Mouse (Mus musculus) midbrain, embryonic 12.5 days (tissue): Measurements from ENCODE around the gene Kat6b. TPM values are rescaled to one million over a fixed set of nuclear protein-coding genes. Genes with fewer than 3 reads are reported as not detected.

ENCODE experiments used
- ATAC-seq: fragments of 200-750 bp; cut with Nextera tagmentation; 2 replicates; pipeline ENCODE4 v1.8.0; 2017; ENCODE audit warnings: low read depth, moderate TSS enrichment, moderate library complexity; ENCODE audit not compliant: low FRiP score
- H3K27ac ChIP-seq: fragments of 300-500 bp; sonication (generic); replicated peaks from 2 replicates; pipeline ENCODE4 v1.5.1; 2016; ENCODE audit warnings: mild to moderate bottlenecking
- H3K27me3 ChIP-seq: fragments of 300-500 bp; sonication (generic); 2 replicates; pipeline ENCODE4 v1.6.1; 2016; ENCODE audit warnings: mild to moderate bottlenecking
- H3K36me3 ChIP-seq: fragments of 300-500 bp; sonication (generic); 2 replicates; pipeline ENCODE4 v1.6.1; 2016
- H3K4me1 ChIP-seq: fragments of 300-500 bp; sonication (generic); 2 replicates; pipeline ENCODE4 v1.6.1; 2016
- H3K4me2 ChIP-seq: fragments of 300-500 bp; sonication (generic); replicated peaks from 2 replicates; pipeline ENCODE4 v1.6.1; 2016; ENCODE audit warnings: mild to moderate bottlenecking, moderate library complexity
- H3K4me3 ChIP-seq: fragments of 300-500 bp; sonication (generic); 2 replicates; pipeline ENCODE4 v1.5.1; 2016; ENCODE audit warnings: mild to moderate bottlenecking
- H3K9ac ChIP-seq: fragments of 300-500 bp; sonication (generic); replicated peaks from 2 replicates; pipeline ENCODE4 v1.6.1; 2016; ENCODE audit warnings: mild to moderate bottlenecking, moderate library complexity
- H3K9me3 ChIP-seq: fragments of 300-500 bp; sonication (generic); 2 replicates; pipeline ENCODE4 v1.6.1; 2016; ENCODE audit warnings: mild to moderate bottlenecking
- WGBS: fragments of 180-500 bp; shearing (Covaris S2); methylation state at CpG from one replicate; pipeline ENCODE4 v1.1.7; 2016; 5-methylcytosine and 5-hydroxymethylcytosine counted together
- polyA plus RNA-seq: library from polyadenylated mRNA; unstranded; fragments of >200 nt; fragmentation: Nextera tagmentation; extraction: Ambion mirVana; gene quantifications from 2 replicates; pipeline ENCODE4 v1.2.1, GENCODE M21; 2016

The Kat6b gene
- polyA plus RNA-seq = 25.4 and 28.2 TPM in 2 replicates

DNA sequence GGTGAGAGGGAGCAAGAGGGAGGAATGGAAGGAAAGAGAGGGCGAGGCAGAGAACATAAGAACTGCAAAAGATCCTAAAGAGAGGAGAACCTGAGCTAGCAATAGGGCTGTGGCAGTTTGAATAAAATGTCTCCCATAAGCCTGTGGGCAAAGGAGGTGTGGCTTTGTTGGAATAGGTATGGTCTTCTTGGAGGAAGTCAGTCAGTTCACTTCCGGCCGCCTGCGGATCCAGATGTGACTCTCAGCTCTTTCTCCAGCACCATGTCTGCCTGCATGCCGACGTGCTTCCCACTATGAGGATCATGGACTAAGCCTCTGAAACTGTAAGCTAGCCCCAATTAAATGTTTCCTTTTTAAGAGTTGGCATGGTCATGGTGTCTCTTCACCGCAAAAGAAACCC is at the start of gene Kat6b:
Gene Kat6b, plus strand, starts transcription at position 204 of the 400 bp plus-strand sequence.
- Histone ChIP-seq H3K4me2 (no peak within 1 kb of the TSS), H3K27me3 (no peaks in the 10 kb centered on the region), H3K9ac (no peak within 1 kb of the TSS), H3K36me3 (no peaks in the 10 kb centered on the region), H3K27ac (no peak within 1 kb of the TSS), H3K9me3 (no peaks in the 10 kb centered on the region), H3K4me3 (no peak within 1 kb of the TSS), H3K4me1 (no peaks in the 10 kb centered on the region)
- no peak for ATAC-seq
- 91% methylated on average over 7 of the region's 7 CpGs for WGBS

DNA sequence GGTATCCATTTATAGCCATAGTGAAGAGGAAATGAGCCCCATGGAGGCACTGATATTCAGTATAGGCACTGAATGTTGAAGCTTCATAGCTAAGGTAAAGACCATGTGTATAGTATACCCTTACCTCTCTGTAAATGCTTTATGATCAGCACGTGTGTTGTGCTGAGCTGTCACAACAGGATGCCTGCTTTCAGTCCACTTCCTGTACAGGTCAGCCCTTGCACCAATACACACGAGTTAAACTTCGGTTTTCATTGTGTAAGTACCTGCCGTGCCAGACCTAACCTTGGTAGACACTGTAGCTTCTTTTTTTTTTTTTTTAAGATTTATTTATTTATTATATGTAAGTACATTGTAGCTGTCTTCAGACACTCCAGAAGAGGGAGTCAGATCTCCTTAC is 47.8 kb upstream of the Kat6b start:
- no peak for ATAC-seq

DNA sequence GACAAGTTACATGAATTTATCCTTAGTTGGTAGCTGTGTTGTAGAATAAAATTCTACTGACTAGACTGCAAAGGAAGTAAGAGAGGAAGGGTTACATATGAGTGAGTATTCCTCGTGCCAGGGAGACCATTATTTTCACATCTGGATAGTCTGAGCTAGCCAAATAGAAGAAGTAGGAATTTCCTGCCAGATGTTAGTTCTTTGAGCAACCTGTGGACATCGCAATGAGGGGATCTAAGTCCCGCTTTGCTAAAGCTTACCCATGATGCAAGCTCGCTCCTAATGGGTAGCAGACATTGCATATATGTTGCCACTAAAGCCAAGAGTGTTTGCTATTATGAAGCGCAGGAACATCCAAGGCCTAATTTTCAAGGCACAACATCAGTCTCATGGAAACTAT is 47.2 kb upstream of the Kat6b start:
- H3K4me1 ChIP-seq = peaks cover 3% of the 10 kb centered on the region; the same call in 1 of the 2 replicates
- no peak overlapping the region for H3K9ac ChIP-seq
- H3K9me3 ChIP-seq = no peaks in the 10 kb centered on the region
- H3K36me3 ChIP-seq = no peaks in the 10 kb centered on the region
- no peak for ATAC-seq
- no peaks in the 10 kb centered on the region for H3K27me3 ChIP-seq
- H3K27ac ChIP-seq = no peak overlapping the region
- no peak overlapping the region for H3K4me2 ChIP-seq
- WGBS = 78% methylated on average over 5 of the region's 5 CpGs
- H3K4me3 ChIP-seq = no peak overlapping the region

More for the DNA sequence above, 47.8 kb upstream of the Kat6b start:
- no peak overlapping the region for H3K27ac ChIP-seq
- WGBS = 87% methylated on average over 4 of the region's 4 CpGs
- no peak overlapping the region for H3K9ac ChIP-seq
- H3K9me3 ChIP-seq = no peaks in the 10 kb centered on the region
- H3K4me1 ChIP-seq = peaks cover 9% of the 10 kb centered on the region
- no peak overlapping the region for H3K4me2 ChIP-seq
- no peaks in the 10 kb centered on the region for H3K36me3 ChIP-seq
- H3K4me3 ChIP-seq = no peak overlapping the region
- no peaks in the 10 kb centered on the region for H3K27me3 ChIP-seq

DNA sequence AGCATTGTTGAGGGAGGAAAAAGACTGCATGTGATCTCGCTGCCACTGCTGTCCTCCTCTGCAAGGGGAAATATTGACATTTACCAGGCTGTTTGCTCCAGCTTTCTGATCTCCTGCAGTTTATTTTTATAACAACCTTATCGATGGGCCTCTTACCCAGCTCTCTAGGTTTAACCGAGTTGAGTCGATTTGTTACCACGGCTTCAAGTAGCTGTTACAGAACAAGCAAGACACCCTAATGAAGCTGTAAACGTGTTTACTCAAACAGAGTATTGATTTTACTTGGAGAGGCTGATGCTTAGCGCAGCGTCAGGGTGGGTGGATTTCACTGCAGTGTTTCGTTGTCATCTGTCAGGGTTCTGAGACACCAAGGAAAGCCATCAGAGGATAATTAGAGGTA is 46.5 kb upstream of the Kat6b start:
- peaks cover 4% of the 10 kb centered on the region; the same call in 1 of the 2 replicates for H3K4me1 ChIP-seq
- 73% methylated on average over 9 of the region's 9 CpGs for WGBS

DNA sequence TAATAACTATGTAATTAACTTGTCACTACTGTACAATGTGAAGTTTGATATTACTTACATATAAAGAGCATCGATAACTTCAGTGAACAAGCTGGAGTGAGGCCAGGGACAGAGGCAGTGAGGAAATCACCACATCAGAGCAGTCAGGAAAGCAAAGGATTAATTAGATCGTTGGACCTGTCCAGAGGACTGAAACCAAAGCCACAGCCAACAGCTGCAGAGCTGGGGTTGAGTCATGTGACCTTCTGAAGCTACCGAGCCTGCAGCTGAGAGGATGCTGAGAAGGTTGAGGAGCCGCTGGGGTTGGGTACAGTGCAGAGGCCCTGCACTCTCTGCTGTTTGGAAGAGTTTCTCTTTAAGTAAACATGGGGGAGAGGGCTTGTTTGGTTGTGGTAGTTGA is 41.4 kb upstream of the Kat6b start:
- Histone ChIP-seq H3K27ac (no peak overlapping the region), H3K9ac (no peak overlapping the region), H3K4me3 (no peak overlapping the region), H3K9me3 (no peaks in the 10 kb centered on the region), H3K36me3 (no peaks in the 10 kb centered on the region), H3K4me2 (no peak overlapping the region), H3K4me1 (0 out of 2 replicates have a peak, but pooled peaks cover 3% of the 10 kb centered on the region), H3K27me3 (no peaks in the 10 kb centered on the region)
- ATAC-seq = no peak
- WGBS = 50% methylated on average over 4 of the region's 4 CpGs

More for the DNA sequence above, 46.5 kb upstream of the Kat6b start:
- Histone ChIP-seq H3K4me2 (no peak overlapping the region), H3K27me3 (no peaks in the 10 kb centered on the region), H3K36me3 (no peaks in the 10 kb centered on the region), H3K9me3 (no peaks in the 10 kb centered on the region), H3K4me3 (no peak overlapping the region), H3K9ac (no peak overlapping the region), H3K27ac (no peak overlapping the region)
- ATAC-seq = no peak

DNA sequence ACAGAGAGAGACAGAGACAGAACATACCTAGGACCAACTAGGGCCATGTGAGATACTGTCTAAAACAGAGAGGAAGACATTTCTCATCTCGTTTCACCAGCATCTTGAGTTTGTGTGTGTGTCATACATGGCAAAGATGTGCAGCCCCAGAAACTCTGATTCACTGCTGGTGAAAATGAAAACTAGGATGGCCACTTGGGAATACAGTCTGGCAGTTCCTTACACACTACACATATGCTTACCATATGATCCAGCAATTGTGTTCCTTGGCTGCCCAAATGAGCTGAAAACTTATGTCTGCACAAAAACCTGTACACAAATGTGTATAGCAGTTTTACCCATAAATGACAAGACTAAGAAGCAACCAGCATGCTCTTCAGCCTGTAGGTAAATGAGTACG is 40.7 kb upstream of the Kat6b start:
- H3K9me3 ChIP-seq = no peaks in the 10 kb centered on the region
- ATAC-seq = no peak
- 0 out of 2 replicates have a peak, but pooled peaks cover 3% of the 10 kb centered on the region for H3K4me1 ChIP-seq
- WGBS = 85% methylated on average over 2 of the region's 2 CpGs
- no peak overlapping the region for H3K4me3 ChIP-seq
- no peaks in the 10 kb centered on the region for H3K36me3 ChIP-seq
- H3K27me3 ChIP-seq = no peaks in the 10 kb centered on the region
- H3K27ac ChIP-seq = no peak overlapping the region
- H3K9ac ChIP-seq = no peak overlapping the region
- H3K4me2 ChIP-seq = no peak overlapping the region

DNA sequence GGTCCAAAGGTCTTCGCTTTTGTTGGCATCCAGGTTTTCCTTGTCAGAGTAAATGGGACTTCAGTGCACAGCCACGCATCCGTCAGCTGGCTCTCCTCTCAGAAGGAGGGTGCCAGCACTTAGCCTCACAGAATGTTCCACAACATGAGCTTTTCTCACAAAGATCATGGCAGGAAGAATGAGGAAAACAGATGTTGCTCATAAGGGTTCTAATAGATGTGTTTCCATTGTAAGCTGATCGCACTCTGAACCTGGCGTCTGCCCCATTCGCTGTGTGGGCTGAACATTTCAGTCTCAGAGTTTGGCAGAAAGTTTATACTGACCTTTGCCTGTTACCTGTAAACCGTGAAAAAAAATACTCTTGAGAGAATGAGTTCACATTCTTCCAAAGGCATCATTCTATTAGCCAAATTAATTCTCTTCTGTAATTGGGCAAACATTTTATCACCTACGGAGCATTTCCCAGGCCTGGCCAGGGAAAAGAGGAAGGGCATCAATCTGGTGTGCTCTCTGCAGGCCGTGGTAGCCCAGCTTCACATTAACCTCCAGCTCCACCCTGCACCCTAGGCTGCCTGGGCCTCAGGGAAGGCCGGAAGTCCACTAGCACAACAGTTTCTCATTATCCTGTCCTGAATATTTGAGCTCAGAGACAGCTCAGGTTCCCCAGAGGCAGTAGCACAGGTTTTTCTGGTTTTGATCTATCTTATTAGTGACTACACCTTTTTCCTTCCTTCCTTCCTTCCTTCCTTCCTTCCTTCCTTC is 39.3 kb upstream of the Kat6b start:
- Histone ChIP-seq H3K27ac (no peak overlapping the region), H3K9me3 (no peaks in the 10 kb centered on the region), H3K4me1 (0 out of 2 replicates have a peak, but pooled peaks cover 3% of the 10 kb centered on the region), H3K36me3 (no peaks in the 10 kb centered on the region), H3K4me3 (no peak overlapping the region), H3K9ac (no peak overlapping the region), H3K4me2 (no peak overlapping the region), H3K27me3 (no peaks in the 10 kb centered on the region)
- ATAC-seq = no peak
- 75% methylated on average over 10 of the region's 10 CpGs for WGBS

DNA sequence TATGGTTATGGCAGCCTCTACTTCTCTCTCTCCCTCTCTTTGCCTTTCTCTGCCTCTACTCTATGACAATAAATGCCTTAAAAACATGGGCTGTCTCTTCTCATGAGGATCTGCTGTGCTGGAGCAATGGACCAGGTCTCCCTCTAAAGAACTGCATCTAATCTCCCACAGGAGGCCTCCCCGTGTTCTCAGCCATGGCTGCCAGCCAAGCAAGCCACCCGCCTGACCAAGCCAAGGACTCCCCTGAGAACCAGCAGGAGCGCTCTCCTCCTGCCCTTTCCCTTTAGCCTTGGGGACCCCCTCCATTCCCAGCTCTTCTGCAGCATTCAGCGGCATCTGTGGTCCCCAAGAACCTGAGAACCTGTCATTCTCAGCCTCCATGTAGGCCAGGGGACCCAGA is 28.7 kb upstream of the Kat6b start:
- Histone ChIP-seq H3K36me3 (no peaks in the 10 kb centered on the region), H3K4me1 (no peaks in the 10 kb centered on the region), H3K27me3 (no peaks in the 10 kb centered on the region), H3K4me3 (no peak overlapping the region), H3K9ac (no peak overlapping the region), H3K4me2 (no peak overlapping the region), H3K9me3 (no peaks in the 10 kb centered on the region), H3K27ac (no peak overlapping the region)
- WGBS = 70% methylated on average over 4 of the region's 4 CpGs
- ATAC-seq = no peak

DNA sequence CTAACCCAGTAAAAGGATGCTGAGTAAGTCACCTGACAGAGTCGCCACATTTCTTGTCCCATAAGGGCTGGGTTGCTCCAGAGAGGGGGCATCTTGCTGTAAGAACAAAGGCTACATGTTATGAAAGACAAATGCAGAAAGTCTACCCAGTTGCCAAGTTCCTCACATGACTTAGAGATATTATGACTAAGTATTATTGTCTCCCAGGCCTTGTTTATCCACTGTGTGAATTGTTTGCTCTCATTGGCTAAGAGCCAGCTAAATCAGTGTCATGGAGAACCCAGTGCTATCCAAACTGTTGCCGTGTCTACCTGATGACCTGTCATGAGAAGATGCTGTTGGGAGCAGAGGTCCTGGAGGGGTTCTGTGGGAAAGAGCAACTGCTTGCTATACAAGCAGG is 27.3 kb upstream of the Kat6b start:
- ATAC-seq = no peak
- 88% methylated on average over 2 of the region's 2 CpGs for WGBS
- Histone ChIP-seq H3K4me1 (no peaks in the 10 kb centered on the region), H3K4me3 (no peak overlapping the region), H3K27ac (no peak overlapping the region), H3K9ac (no peak overlapping the region), H3K27me3 (no peaks in the 10 kb centered on the region), H3K9me3 (no peaks in the 10 kb centered on the region), H3K4me2 (no peak overlapping the region), H3K36me3 (no peaks in the 10 kb centered on the region)

DNA sequence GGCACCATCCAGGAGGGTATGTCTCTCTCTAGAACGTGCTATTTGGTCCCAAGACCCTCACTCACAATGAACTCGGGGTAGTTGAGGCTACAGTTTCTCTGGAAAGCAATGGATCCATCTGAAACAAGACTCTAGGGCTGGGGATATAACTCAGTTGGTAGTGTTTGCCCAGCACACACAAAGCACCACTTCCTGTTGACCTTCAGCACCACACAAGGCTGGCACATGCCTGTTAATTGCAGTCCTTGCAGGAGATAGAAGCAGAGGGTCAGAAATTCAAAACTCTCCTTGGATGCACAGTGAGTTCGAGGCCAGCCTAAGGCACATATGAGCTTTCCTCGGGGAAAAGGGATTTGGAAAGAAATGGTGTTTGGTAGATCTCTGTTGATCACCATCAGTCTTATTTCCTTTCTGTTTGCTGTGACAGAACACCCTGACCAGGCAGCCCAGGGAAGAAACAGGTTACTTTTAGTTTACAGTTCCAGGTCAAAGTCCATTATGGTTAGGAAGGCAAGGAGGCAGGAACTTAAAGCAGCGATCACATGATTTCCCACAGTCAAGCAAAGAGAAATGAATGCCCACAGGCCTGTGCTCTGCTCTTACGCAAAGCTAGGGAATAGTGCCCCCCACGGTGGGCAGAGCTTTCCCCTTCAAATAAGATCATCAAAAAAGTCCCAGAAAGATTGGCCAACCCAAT is 25.4 kb upstream of the Kat6b start:
- ATAC-seq = no peak
- H3K4me3 ChIP-seq = no peak overlapping the region
- H3K4me1 ChIP-seq = no peaks in the 10 kb centered on the region
- H3K9me3 ChIP-seq = no peaks in the 10 kb centered on the region
- no peaks in the 10 kb centered on the region for H3K36me3 ChIP-seq
- H3K27ac ChIP-seq = no peak overlapping the region
- WGBS = 88% methylated on average over 7 of the region's 7 CpGs
- no peak overlapping the region for H3K9ac ChIP-seq
- H3K27me3 ChIP-seq = no peaks in the 10 kb centered on the region
- H3K4me2 ChIP-seq = no peak overlapping the region

DNA sequence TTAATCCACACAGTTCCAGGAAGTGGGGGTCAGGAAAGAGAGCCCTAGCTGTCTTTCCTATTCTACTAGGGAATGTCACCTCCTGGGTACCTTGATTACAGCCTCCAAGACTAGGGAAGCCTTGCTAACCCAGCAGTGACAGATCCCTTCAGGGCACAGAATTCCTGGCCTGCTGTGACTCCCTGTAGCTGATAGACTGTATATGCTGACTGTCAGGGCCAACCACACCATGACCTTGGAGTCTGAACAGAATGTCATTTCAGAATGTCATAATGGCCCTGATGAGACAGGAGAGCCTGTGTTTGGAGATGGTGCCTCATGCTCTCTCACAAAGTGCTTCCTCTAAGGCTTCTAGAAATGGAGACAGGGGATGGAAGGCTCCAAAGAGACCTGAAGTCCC is 24.7 kb upstream of the Kat6b start:
- Histone ChIP-seq H3K9ac (no peak overlapping the region), H3K36me3 (no peaks in the 10 kb centered on the region), H3K4me2 (no peak overlapping the region), H3K4me3 (no peak overlapping the region), H3K9me3 (no peaks in the 10 kb centered on the region), H3K27me3 (no peaks in the 10 kb centered on the region), H3K27ac (no peak overlapping the region), H3K4me1 (no peaks in the 10 kb centered on the region)
- ATAC-seq = no peak

DNA sequence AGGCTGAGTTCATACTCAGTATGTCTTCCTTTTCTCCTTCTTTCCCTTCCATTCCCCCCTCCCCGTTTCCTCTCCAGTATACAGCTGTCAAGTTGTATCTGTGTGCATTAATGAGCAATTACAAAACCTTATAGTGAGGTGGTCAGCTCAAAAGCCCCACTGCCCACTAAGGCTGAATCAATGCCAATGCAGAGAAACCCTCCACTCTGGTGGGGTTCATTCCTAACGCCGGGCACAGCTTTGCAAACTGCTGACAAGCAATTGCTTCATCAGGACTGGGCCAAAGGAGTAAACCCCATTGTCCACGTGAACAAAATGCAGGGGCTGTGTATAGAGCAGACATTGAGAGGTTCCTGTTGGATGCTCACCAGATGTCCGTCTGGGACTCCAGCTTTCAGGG is 23.4 kb upstream of the Kat6b start:
- ATAC-seq = no peak

More for the DNA sequence above, 23.4 kb upstream of the Kat6b start:
- no peaks in the 10 kb centered on the region for H3K9me3 ChIP-seq
- no peak overlapping the region for H3K9ac ChIP-seq
- no peaks in the 10 kb centered on the region for H3K36me3 ChIP-seq
- 77% methylated on average over 5 of the region's 5 CpGs for WGBS
- H3K27me3 ChIP-seq = no peaks in the 10 kb centered on the region
- no peak overlapping the region for H3K4me2 ChIP-seq
- H3K4me3 ChIP-seq = no peak overlapping the region
- H3K4me1 ChIP-seq = no peaks in the 10 kb centered on the region
- H3K27ac ChIP-seq = no peak overlapping the region
